Mouse (Mus musculus): ENCODE measurements around the gene Rbp1. TPM values are rescaled to one million over a fixed set of nuclear protein-coding genes. Genes with fewer than 3 reads are reported as not detected.

The Rbp1 gene
- polyA plus RNA-seq, 1 experiment from 2014 or later, result 26.1 TPM

DNA sequence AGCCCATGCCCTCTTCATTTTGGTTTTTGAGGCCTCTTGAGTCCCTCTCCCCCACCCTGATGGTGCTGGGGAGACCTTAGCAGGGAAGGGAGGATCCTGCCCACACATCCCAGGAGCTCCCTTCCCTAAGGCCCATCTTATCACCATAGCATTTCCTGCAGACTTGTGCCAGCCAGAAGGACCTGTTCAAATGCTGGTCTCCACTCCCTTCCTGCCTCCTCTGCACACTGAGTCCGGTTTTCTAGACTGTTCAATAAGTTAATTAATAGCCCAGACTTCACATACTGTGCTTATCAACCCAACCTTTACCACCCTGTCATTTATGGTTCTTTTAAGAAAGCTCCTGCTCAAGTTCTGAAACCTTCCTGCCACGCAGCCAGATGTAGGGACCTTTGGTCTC, 43.9 kb downstream of the Rbp1 start:
- Histone ChIP-seq H3K9ac (replicated peaks; ENCODE audit: low read length) (no peak overlapping the region), H3K27ac (replicated peaks; ENCODE audit: low read depth, low read length) (no peak overlapping the region), H3K4me1 (ENCODE audit: control insufficient read depth, insufficient read depth, low read length) (no peaks in the 10 kb centered on the region), H3K4me3 (replicated peaks; ENCODE audit: low read depth, low read length) (no peak overlapping the region), H3K9me3 (ENCODE audit: control insufficient read depth, low read length) (no peaks in the 10 kb centered on the region), H3K4me2 (ENCODE audit: low read length) (no peak overlapping the region), H3K36me3 (ENCODE audit: control insufficient read depth, insufficient read depth, low read length) (no peaks in the 10 kb centered on the region), H3K27me3 (ENCODE audit: control insufficient read depth, insufficient read depth, low read length) (no peaks in the 10 kb centered on the region)
- ATAC-seq (ENCODE audit: low FRiP score, low TSS enrichment) (no peak), DNase-seq (no peak)
- WGBS, result 83% methylated on average over 2 of the region's 2 CpGs

DNA sequence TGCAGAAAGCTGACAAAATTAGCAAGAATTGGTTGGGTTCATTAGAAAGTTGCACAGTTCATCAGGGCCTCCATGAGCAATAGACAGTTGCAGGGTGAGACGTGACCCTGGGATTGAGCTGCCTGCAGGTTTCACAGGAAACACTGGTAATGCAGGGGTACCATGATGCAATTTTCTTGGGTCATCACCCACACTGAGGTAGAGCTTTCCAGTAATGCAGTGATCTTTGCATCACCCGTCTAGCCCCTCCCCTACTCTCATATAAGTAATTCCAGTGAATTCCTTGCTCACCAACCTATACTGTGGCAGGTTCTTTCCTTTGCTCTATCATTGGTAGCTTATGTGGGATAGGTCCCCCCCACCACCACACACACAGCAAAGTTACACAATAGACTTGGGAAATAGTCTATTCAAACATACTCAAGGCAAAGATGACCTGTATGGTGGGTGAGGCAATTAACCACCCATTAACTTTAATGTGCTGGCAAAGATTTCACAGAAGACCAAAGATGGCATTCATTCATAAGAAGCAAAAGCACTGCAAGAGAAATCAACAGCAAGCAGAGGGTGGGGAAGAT, 57.5 kb downstream of the Rbp1 start:
- no peaks in the 10 kb centered on the region for H3K4me1 ChIP-seq (ENCODE audit: control insufficient read depth, insufficient read depth, low read length)
- no peaks in the 10 kb centered on the region for H3K36me3 ChIP-seq (ENCODE audit: control insufficient read depth, insufficient read depth, low read length)
- WGBS, result 93% methylated on average over 2 of the region's 2 CpGs
- no peaks in the 10 kb centered on the region for H3K27me3 ChIP-seq (ENCODE audit: control insufficient read depth, insufficient read depth, low read length)
- ATAC-seq (ENCODE audit: low FRiP score, low TSS enrichment) (no peak), DNase-seq (no peak)
- H3K27ac ChIP-seq (replicated peaks; ENCODE audit: low read depth, low read length), result no peak overlapping the region
- H3K4me2 ChIP-seq (ENCODE audit: low read length), result no peak overlapping the region
- no peak overlapping the region for H3K9ac ChIP-seq (replicated peaks; ENCODE audit: low read length)
- no peak overlapping the region for H3K4me3 ChIP-seq (replicated peaks; ENCODE audit: low read depth, low read length)
- H3K9me3 ChIP-seq (ENCODE audit: control insufficient read depth, low read length), result no peaks in the 10 kb centered on the region

DNA sequence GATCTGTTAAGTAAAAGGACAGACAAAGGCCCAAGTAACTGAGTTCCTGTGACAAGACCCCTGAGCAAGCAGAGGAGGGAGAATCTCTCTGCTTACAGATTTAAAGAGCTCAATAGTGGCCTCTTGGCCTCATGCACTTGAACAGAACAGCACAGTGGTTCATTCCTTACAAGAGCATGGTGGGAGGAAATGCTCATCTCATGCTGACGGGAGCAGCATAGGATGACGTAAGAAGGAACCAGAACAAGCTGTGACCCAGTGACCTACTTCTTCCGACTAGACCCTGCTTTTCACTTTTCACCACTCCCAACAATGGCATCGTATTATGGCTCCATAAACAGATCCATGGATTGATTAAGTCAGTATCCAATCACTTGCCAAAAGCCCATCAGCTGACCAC, 59.5 kb downstream of the Rbp1 start:
- H3K9ac ChIP-seq (replicated peaks; ENCODE audit: low read length), result no peak overlapping the region
- H3K4me1 ChIP-seq (ENCODE audit: control insufficient read depth, insufficient read depth, low read length), result no peaks in the 10 kb centered on the region
- no peak overlapping the region for H3K4me2 ChIP-seq (ENCODE audit: low read length)
- no peak for ATAC-seq (ENCODE audit: low FRiP score, low TSS enrichment)
- H3K36me3 ChIP-seq (ENCODE audit: control insufficient read depth, insufficient read depth, low read length), result no peaks in the 10 kb centered on the region
- no peak for DNase-seq
- H3K27me3 ChIP-seq (ENCODE audit: control insufficient read depth, insufficient read depth, low read length), result no peaks in the 10 kb centered on the region
- H3K27ac ChIP-seq (replicated peaks; ENCODE audit: low read depth, low read length), result no peak overlapping the region
- no peak overlapping the region for H3K4me3 ChIP-seq (replicated peaks; ENCODE audit: low read depth, low read length)
- no peaks in the 10 kb centered on the region for H3K9me3 ChIP-seq (ENCODE audit: control insufficient read depth, low read length)
- 82% methylated on average over 4 of the region's 4 CpGs for WGBS

DNA sequence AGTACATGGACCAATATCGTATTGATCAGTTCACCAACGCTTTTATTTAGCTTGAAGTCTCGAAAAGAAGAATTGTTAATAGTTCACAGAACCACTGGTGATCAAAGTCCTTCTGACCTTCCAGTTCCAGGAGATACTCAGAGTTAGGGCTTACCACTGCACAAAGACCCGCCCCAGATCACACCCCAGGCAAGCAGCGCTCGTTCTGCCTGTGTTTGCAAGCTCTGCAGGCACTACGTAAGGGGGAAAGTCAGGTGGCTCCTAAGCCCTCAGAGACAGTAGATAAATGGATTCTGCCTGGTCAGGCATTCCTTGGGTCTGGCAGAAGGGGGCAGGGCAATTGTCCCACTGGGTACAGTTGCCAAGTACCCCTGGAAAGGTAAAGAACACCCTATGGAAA, 62.3 kb downstream of the Rbp1 start:
- Histone ChIP-seq H3K9me3 (ENCODE audit: control insufficient read depth, low read length) (no peaks in the 10 kb centered on the region), H3K4me1 (ENCODE audit: control insufficient read depth, insufficient read depth, low read length) (no peaks in the 10 kb centered on the region), H3K4me2 (ENCODE audit: low read length) (no peak overlapping the region), H3K9ac (replicated peaks; ENCODE audit: low read length) (no peak overlapping the region), H3K36me3 (ENCODE audit: control insufficient read depth, insufficient read depth, low read length) (no peaks in the 10 kb centered on the region), H3K27ac (replicated peaks; ENCODE audit: low read depth, low read length) (no peak overlapping the region), H3K27me3 (ENCODE audit: control insufficient read depth, insufficient read depth, low read length) (no peaks in the 10 kb centered on the region), H3K4me3 (replicated peaks; ENCODE audit: low read depth, low read length) (no peak overlapping the region)
- ATAC-seq (ENCODE audit: low FRiP score, low TSS enrichment), result no peak
- 86% methylated on average over 7 of the region's 7 CpGs for WGBS
- DNase-seq, result no peak

DNA sequence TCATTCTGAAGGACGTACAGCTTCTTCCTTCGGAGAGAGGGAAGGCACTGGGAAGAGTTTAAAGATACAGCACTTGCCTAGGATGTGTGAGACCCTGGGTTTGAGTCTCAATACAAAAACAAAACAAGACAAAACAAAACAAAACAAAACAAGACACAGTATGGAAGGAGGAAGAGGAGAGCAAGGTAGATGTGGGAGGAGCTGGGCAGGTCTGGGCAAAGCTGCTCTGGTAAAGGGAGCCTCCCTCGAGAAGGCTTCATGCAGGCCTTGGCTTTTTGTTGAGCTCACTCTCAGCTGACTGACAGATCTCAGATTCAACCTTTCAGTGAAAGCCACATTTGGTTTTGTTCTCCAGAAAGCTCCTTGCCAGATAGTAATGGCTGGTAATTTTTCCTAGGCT, 63.1 kb downstream of the Rbp1 start, which contains the start of gene Rbp2:
Rbp2 (plus strand) TSS at position 301 of the 400 bp plus-strand sequence.
- H3K9me3 ChIP-seq (ENCODE audit: control insufficient read depth, low read length), result no peaks in the 10 kb centered on the region
- H3K4me1 ChIP-seq (ENCODE audit: control insufficient read depth, insufficient read depth, low read length), result no peaks in the 10 kb centered on the region
- no peaks in the 10 kb centered on the region for H3K36me3 ChIP-seq (ENCODE audit: control insufficient read depth, insufficient read depth, low read length)
- no peaks in the 10 kb centered on the region for H3K27me3 ChIP-seq (ENCODE audit: control insufficient read depth, insufficient read depth, low read length)
- no peak within 1 kb of the TSS for H3K4me3 ChIP-seq (replicated peaks; ENCODE audit: low read depth, low read length)
- DNase-seq, result no peak
- H3K4me2 ChIP-seq (ENCODE audit: low read length), result no peak within 1 kb of the TSS
- ATAC-seq (ENCODE audit: low FRiP score, low TSS enrichment), result no peak
- WGBS, result 89% methylated on average over 3 of the region's 3 CpGs
- no peak within 1 kb of the TSS for H3K9ac ChIP-seq (replicated peaks; ENCODE audit: low read length)
- no peak within 1 kb of the TSS for H3K27ac ChIP-seq (replicated peaks; ENCODE audit: low read depth, low read length)

DNA sequence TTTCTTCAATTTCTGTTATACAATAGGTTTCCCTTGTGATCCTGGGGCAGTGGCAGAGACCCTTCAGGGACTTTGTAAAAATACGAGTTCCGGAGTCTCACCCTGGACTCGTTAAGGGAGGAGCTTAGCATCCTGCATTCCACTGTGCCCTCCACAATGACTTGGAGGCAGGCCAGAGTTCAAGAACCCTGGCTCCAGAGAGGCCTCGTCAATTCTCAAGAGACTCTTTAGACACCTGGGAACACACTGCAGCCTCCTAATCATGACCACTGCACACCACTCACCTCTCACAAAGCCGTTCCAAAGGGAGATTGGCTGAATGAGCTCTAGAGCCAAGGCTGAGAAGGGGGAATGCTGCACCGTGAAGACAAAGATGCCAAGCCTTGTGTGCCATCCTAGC, 64.5 kb downstream of the Rbp1 start:
- H3K9ac ChIP-seq (replicated peaks; ENCODE audit: low read length), result no peak overlapping the region
- ATAC-seq (ENCODE audit: low FRiP score, low TSS enrichment) (no peak), DNase-seq (no peak)
- no peaks in the 10 kb centered on the region for H3K36me3 ChIP-seq (ENCODE audit: control insufficient read depth, insufficient read depth, low read length)
- H3K27me3 ChIP-seq (ENCODE audit: control insufficient read depth, insufficient read depth, low read length), result no peaks in the 10 kb centered on the region
- H3K4me3 ChIP-seq (replicated peaks; ENCODE audit: low read depth, low read length), result no peak overlapping the region
- H3K27ac ChIP-seq (replicated peaks; ENCODE audit: low read depth, low read length), result no peak overlapping the region
- H3K9me3 ChIP-seq (ENCODE audit: control insufficient read depth, low read length), result no peaks in the 10 kb centered on the region
- H3K4me1 ChIP-seq (ENCODE audit: control insufficient read depth, insufficient read depth, low read length), result no peaks in the 10 kb centered on the region
- WGBS, result 80% methylated on average over 6 of the region's 6 CpGs
- H3K4me2 ChIP-seq (ENCODE audit: low read length), result no peak overlapping the region

DNA sequence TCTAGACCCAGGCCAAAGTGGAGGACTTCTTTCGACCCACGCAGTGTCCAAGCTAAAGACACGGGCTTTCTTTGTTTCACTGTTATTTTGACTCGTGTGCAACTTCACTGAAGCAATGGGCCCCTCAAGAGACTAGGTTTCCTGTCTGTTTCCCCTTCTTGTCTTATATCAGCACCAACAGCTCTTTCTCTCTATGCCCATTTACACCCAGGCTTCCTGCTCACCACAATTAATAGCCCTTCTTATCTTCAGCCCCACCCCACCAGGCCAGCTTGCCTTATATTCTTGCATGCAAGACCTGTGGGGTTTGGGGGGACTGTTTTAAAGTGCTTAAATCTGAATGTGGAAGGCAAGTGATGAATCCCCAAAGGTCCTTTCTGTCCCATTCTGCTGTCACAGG, 66.8 kb downstream of the Rbp1 start:
- 91% methylated on average over 4 of the region's 4 CpGs for WGBS
- H3K4me2 ChIP-seq (ENCODE audit: low read length), result no peak overlapping the region
- H3K36me3 ChIP-seq (ENCODE audit: control insufficient read depth, insufficient read depth, low read length), result no peaks in the 10 kb centered on the region
- no peak overlapping the region for H3K4me3 ChIP-seq (replicated peaks; ENCODE audit: low read depth, low read length)
- H3K27ac ChIP-seq (replicated peaks; ENCODE audit: low read depth, low read length), result no peak overlapping the region
- H3K4me1 ChIP-seq (ENCODE audit: control insufficient read depth, insufficient read depth, low read length), result no peaks in the 10 kb centered on the region
- no peak overlapping the region for H3K9ac ChIP-seq (replicated peaks; ENCODE audit: low read length)
- ATAC-seq (ENCODE audit: low FRiP score, low TSS enrichment) (no peak), DNase-seq (no peak)
- no peaks in the 10 kb centered on the region for H3K9me3 ChIP-seq (ENCODE audit: control insufficient read depth, low read length)
- no peaks in the 10 kb centered on the region for H3K27me3 ChIP-seq (ENCODE audit: control insufficient read depth, insufficient read depth, low read length)

DNA sequence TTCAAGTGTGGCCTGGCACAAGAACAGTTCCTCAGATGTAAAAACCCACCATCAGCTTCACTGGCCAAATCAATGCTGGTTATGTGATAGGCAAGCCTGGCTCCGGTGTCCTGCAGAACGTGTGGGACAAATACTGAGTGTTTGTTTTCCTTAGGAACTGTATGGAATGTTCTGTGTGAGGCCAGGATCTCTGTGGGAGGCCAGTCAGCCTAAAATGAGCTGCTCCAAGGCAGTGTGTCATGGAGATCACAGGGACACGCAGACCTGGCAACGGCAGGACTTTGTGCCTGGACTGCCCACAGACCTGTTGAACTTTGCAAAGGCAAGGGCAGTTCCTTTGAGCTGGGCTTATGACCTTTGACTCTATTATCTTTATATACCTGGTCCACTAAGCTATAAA, 67.4 kb downstream of the Rbp1 start:
- 69% methylated on average over 4 of the region's 4 CpGs for WGBS
- H3K4me2 ChIP-seq (ENCODE audit: low read length), result no peak overlapping the region
- H3K27ac ChIP-seq (replicated peaks; ENCODE audit: low read depth, low read length), result no peak overlapping the region
- no peaks in the 10 kb centered on the region for H3K36me3 ChIP-seq (ENCODE audit: control insufficient read depth, insufficient read depth, low read length)
- H3K4me1 ChIP-seq (ENCODE audit: control insufficient read depth, insufficient read depth, low read length), result no peaks in the 10 kb centered on the region
- H3K9me3 ChIP-seq (ENCODE audit: control insufficient read depth, low read length), result no peaks in the 10 kb centered on the region
- H3K4me3 ChIP-seq (replicated peaks; ENCODE audit: low read depth, low read length), result no peak overlapping the region
- no peak for DNase-seq
- no peak for ATAC-seq (ENCODE audit: low FRiP score, low TSS enrichment)
- no peaks in the 10 kb centered on the region for H3K27me3 ChIP-seq (ENCODE audit: control insufficient read depth, insufficient read depth, low read length)
- no peak overlapping the region for H3K9ac ChIP-seq (replicated peaks; ENCODE audit: low read length)

DNA sequence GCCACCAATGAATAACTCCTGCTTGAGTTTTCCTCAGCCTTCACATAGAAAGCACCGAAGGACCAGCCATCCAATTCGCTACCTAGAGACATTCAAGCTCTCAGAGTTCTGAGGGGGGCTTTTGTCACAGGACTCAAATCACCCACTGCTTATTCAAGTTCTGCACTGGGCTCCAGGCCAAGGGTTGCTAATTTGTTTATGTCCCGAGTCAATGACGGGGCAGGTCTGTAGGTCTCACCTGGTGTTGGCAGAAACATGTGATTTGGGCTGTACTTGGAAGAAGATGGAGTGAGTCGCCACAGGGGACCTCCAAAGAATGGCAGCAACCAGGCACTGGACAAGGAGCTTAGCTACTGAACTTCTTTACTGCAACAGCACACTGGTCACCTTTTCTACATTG, 68.3 kb downstream of the Rbp1 start:
- Histone ChIP-seq H3K4me3 (replicated peaks; ENCODE audit: low read depth, low read length) (no peak overlapping the region), H3K4me2 (ENCODE audit: low read length) (no peak overlapping the region), H3K27me3 (ENCODE audit: control insufficient read depth, insufficient read depth, low read length) (no peaks in the 10 kb centered on the region), H3K4me1 (ENCODE audit: control insufficient read depth, insufficient read depth, low read length) (no peaks in the 10 kb centered on the region), H3K9ac (replicated peaks; ENCODE audit: low read length) (no peak overlapping the region), H3K36me3 (ENCODE audit: control insufficient read depth, insufficient read depth, low read length) (no peaks in the 10 kb centered on the region), H3K9me3 (ENCODE audit: control insufficient read depth, low read length) (no peaks in the 10 kb centered on the region), H3K27ac (replicated peaks; ENCODE audit: low read depth, low read length) (no peak overlapping the region)
- DNase-seq, result no peak
- 88% methylated on average over 5 of the region's 5 CpGs for WGBS
- ATAC-seq (ENCODE audit: low FRiP score, low TSS enrichment), result no peak

All from midbrain, embryonic 14.5 days (tissue).